Mouse (Mus musculus): ENCODE measurements at regions not wholly inside any gene's neighbourhood (a gene's known extent, or its start where the extent isn't known, plus 50 kb on each side); places are given as distances from the start of the nearest gene placed in this dataset.
A peak's percentile ranks its signal among the peaks of the same experiment; 100 is the strongest.

- DNase-seq (ENCODE audit: low spot score in 2 of 2), result no peak
Measured at GRCm38 (mm10) chr15:97620261-97620660, 85.4 kb downstream of the Rpap3 start.

DNA sequence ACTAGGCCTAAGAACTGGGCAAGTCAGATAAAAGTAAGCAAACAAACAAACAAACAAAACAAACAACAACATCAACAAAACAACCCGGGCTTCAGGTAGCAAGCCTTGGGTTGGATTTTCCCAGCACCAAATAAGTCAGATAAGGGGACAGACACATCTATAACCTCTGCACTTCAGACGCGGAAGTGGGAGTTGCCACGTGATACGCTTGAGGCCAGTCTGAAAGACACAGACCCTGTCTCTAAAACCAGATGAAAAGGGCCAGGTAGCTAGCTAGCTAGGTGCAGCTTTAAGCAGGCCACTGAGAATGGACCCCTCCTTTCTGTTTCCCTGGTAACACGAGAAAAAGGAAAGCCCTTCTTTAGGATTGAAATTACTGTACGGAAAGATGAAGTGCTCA, 85.9 kb downstream of the Rpap3 start:
- DNase-seq (ENCODE audit: low spot score in 2 of 2), result no peak

GRCm38 (mm10) chr15:97612325-97612724, 93.3 kb downstream of the Rpap3 start:
- no peak for DNase-seq (ENCODE audit: low spot score in 2 of 2)

GRCm38 (mm10) chr15:97610767-97611166, 94.9 kb downstream of the Rpap3 start:
- DNase-seq (ENCODE audit: low spot score in 2 of 2), result no peak

- no peak for DNase-seq (ENCODE audit: low spot score in 2 of 2)
Measured at GRCm38 (mm10) chr15:97609496-97609895, 96.1 kb downstream of the Rpap3 start.

DNA sequence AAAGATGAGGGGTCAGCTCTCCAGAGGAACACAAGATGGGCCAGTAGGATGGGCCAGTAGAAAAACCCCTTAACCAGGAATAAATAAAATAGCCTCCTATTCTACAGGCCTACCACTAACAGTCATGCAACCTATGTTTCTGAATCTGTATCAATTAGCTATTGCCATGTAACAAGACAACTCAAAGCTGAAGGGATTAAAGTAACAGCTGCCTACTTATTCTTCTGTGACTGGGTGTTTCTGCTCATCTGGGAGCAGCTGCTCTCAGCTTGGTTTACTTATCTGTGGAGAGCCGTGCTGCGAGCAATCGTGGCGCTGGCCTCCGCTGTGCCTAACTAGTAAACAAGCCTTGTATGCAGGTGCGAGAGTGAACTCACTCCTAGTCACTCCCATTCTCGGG, 97.0 kb downstream of the Rpap3 start:
- DNase-seq (ENCODE audit: low spot score in 2 of 2), result no peak

- peak in 1 of 2 experiments; percentile 13 for DNase-seq (ENCODE audit: low spot score in 2 of 2)
Measured at GRCm38 (mm10) chr15:97607617-97608206, 97.9 kb downstream of the Rpap3 start.

GRCm38 (mm10) chr15:97606630-97607381, 98.8 kb downstream of the Rpap3 start:
- DNase-seq (ENCODE audit: low spot score in 2 of 2), result peak; percentile 52 to 57

DNA sequence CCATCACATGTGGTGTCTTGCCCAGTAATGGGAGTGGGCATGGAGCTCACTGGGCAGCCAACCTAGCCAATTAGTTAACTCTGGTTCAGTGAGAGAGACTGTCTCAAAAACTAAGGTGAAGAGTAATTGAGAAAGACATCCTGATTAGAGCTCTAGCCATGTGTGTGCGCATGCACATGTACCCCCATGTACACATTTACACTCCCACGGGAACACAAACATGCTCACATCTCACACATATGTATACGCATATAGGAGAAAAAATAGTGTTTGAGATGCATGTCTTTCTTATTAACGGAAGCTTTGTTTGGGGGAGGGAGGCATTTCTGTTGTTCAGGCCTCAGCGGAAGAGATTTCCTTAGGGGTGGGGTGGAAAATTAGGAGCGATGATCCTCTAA, 99.4 kb downstream of the Rpap3 start:
- no peak for DNase-seq (ENCODE audit: low spot score in 2 of 2)

- no peak for DNase-seq (ENCODE audit: low spot score in 2 of 2)
Measured at GRCm38 (mm10) chr15:97605791-97606190, 99.8 kb downstream of the Rpap3 start.

- DNase-seq (ENCODE audit: low spot score in 2 of 2), result no peak
Measured at GRCm38 (mm10) chr15:97603492-97603891, 102.1 kb downstream of the Rpap3 start.

DNA sequence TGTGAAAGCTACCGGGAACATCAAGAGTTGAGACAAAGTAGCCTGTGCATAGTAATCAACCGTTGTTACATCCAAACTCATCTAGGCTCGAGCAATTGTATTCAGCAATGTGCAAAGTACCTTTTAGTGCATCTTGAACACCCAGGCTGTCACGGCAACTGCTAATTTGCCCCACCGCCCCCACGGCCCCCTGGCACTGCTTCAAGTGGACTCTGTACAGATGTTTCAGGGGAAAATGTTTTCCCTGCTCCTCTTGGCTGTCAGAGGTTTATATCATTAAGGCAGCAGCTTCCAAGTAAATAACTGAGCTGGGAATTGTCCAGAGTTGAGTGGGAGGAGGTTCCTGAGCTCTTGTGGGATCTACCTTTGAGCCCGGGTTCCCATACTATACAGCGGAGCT, 107.4 kb downstream of the Rpap3 start:
- DNase-seq (ENCODE audit: low spot score in 2 of 2), result no peak

GRCm38 (mm10) chr15:97596514-97597081, 109.0 kb downstream of the Rpap3 start:
- DNase-seq (ENCODE audit: low spot score in 2 of 2), result no peak

GRCm38 (mm10) chr15:97595284-97595796, 110.3 kb downstream of the Rpap3 start:
- DNase-seq (ENCODE audit: low spot score in 2 of 2), result no peak

DNA sequence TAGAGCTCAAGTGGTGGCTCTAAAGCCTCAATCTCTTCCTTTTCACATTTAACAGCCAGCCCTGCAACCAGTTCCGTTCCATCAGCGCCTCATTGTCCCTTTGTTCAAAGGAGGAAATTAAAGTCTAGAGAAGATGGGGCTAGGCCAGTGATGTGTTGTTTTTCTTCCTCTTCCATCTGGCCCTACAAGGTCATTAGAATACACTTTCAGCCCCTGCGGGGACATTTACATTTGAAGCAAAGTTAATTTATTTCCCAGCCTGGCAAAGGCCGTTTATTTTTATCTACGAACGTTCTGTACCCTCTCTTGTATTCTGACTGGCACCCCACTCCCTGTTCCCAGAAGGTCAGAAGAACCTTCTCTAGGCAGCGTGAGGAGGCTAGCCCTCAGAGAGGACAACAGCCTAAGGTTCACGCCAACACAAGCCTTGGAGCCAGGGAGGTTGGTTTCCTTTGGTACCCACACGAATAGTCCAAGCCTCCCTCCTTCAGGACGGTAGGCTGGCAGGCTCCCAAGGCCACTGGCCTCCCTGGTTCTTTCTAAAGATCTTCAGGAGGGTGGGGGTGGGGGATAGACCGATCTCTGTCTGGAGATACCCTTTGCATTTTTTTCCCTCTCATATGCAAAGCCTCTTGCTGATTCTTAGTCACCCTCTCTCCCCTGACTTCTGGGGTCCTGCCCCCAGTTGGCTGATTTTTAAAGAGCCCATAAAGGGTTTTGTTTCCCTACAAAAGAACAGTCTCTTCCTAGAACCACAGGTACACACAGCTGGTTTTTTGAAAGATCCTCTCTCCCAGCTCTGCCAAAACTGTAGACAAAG, 111.6 kb downstream of the Rpap3 start:
- DNase-seq (ENCODE audit: low spot score in 2 of 2), result no peak

DNA sequence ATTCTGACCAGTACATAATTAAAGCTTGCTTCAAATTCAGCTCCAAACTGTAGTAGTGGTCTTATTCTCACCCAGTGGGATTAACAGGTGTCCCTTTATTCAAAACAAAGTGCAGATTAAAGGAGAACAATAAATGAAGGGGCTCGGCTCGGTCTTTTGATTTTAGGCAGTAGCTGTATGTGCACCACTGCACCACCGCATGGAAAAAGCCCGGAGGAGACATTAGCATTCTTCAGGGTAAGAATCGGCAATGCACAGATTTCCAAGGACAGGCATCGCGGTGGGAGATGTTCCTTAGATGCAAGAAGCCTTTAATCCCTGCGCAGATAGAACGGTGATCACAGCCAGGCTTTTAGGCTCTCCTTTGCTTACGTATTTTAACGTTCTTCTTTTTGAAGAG, 112.8 kb downstream of the Rpap3 start:
- DNase-seq (ENCODE audit: low spot score in 2 of 2), result no peak

DNA sequence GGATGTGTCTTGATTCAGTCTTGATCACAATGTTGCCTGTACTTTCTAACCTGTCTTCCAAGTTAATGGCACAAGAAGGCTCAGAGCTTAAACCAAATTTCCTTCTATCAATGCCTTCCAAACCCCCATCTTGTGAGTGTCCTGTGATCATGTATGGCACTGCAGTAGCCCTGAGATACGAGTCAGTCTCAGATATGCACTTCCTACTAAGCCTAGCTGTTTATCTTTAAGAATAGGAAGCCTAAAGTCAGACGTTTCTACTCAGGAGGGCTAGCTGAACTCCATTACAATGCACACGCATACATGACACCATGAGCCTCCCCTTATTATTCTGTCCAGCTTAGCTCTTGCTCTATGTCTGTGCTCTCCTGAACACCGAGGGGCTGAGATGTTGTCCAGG, 114.2 kb downstream of the Rpap3 start:
- no peak for DNase-seq (ENCODE audit: low spot score in 2 of 2)

- no peak for DNase-seq (ENCODE audit: low spot score in 2 of 2)
Measured at GRCm38 (mm10) chr15:97590732-97591292, 114.8 kb downstream of the Rpap3 start.

DNA sequence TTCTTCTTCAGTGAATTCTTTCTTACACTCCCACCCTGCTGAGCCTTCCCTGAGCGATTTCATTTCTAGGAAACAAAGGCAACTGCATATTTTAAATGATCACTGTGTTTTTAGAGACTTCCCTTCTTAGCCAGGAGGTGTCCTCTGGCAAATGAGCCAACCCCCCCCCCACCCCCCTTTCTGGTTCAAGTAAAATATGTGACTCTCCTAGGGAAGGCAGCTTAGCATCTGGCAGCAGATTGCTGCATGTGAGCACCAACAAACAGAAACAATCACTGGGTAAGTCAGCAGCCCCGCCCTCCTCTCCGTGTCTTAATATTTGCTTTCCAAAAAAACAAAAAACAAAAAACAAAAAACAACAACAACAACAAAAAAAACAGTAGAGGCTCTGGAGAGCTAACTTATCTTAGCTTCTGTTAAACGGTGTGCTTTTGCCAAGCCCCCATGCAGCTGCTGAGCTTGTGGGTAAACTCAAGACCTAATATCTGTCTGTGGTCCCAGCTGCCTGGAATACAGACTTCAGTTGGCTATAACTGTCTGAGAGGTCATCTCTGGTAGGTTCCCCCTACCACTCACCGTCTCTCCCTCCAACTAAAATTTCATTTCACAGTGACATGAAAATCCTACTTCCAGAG, 117.9 kb downstream of the Rpap3 start:
- no peak for DNase-seq (ENCODE audit: low spot score in 2 of 2)

DNA sequence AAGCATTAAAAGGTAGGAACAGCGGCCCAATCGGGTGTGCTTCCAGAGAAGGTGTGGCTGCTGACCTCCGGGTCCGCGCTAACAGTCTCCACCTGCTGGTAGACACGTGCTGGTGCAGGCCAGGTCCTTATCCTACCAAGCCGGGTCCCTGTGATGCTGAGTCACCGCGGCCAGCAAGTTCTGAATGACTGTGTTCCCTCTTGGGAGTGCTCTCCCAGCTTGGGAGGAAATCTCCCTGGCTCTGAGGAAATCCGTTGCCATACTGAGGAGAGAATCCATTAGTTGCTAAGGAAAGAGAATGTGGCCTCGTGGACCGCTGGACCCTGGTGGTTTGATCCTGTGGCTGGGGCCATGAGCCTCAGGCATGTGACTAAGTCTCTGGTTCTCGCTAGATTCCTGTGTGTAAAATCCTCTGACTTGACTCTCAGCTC, 123.9 kb downstream of the Rpap3 start:
- peak; percentile 61 to 64 for DNase-seq (ENCODE audit: low spot score in 2 of 2)

DNA sequence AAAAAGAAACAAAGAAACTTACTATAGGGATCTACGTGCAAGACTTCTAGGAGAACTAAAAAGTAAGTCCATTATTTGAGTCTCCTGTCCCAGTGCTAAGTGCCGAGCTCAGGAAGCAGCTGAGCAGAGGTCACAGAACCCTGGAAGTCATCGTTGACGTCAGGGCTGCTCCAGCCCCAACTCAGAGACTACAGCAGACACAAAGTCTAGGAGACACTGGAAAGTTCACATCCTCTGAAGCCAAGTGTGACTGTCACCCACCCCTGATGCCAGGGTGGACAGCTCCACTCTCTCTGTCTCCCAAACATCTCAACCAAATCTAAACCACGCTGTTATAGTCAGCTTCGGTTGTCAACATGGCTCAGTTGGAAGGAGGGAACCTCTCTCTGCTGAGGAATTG, 124.9 kb downstream of the Rpap3 start:
- no peak for DNase-seq (ENCODE audit: low spot score in 2 of 2)
